Mouse (Mus musculus) bone marrow macrophage, adult 2 months (primary cell): ENCODE results near the gene Commd8.

ENCODE experiments used
- CTCF ChIP-seq: IDR thresholded peaks from 2 replicates; pipeline ENCODE4 v1.5.1; 2012; ENCODE audit warnings: low read depth, mild to moderate bottlenecking, low read length, moderate library complexity
- POLR2A ChIP-seq: IDR thresholded peaks from 2 replicates; pipeline ENCODE4 v1.6.1; 2012; ENCODE audit warnings: mild to moderate bottlenecking, low read depth, low read length, borderline replicate concordance

DNA sequence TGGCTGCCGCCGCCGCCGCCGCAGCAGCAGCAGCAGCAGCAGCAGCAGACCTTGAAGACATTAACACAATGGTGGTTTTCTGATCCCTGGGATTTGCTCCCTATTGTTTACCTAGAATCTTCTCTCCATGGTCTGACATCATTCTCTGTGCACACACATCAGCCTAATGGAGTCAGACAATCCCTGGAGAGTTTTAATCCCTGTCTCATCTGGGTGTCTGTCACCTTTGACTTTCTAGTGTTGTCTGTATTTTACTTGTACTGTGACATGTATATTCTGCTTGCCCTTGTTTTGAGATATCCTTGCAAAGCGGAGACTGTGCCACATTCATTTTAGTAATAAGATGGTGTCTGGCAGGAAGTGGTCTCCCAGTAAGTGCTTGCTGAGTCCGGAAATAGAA, 7.5 kb upstream of the Commd8 start:
- TF ChIP-seq CTCF (no peak), POLR2A (no peak)
